Mouse (Mus musculus) bone marrow macrophage, adult 2 months (primary cell): ENCODE data around the gene Slx4ip.

Source experiments
- CTCF ChIP-seq: IDR thresholded peaks from 2 replicates; pipeline ENCODE4 v1.5.1; 2012; ENCODE audit warnings: low read depth, mild to moderate bottlenecking, low read length, moderate library complexity
- POLR2A ChIP-seq: IDR thresholded peaks from 2 replicates; pipeline ENCODE4 v1.6.1; 2012; ENCODE audit warnings: mild to moderate bottlenecking, low read depth, low read length, borderline replicate concordance

DNA sequence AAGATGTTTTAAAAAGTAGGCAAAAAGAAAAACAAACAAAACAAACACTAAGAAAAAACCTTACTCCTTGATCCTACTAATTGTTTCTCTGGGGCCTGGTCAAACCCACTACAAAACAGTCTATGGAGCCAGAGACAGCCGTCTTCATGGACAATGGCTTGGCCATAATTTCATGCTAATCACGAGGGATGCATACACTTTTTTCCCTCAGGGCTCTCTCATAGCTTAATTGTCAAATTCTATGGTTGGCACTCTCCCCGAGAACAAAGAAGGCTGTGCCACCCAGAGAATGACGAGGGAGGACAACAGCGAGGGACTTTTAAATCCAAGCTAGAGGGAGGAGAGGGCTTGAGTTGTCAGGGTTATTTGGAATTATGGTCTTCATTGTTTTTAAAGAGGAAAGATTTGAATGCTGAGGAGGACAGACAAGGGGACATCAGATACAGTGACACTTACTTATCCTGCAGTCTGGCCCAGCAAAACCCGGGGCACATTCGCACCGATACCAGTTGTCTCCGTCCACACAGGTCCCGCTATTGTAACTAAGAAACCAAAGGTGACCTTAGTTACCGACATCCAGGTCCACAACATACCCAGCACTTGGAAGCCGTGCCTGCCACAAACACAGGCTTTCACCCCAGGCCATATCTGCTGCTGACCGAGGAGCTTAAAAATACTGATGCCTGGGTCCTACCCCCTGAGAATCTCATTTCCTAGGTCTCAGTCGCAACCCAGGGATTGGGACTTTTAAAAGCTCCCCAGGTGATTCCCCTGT is 195.8 kb downstream of the Slx4ip start:
- TF ChIP-seq POLR2A = no peak
- TF ChIP-seq CTCF = no peak
